Mouse (Mus musculus): Measurements from ENCODE around the gene Snx11. TPM values are rescaled to one million over a fixed set of nuclear protein-coding genes. Genes with fewer than 3 reads are reported as not detected.
"Not testable (repeated sequence)": the region's sequence is repeated elsewhere in the genome, so short reads cannot be mapped to it uniquely, and the experiment has no call there.

Snx11 gene
- polyA plus RNA-seq, 1 experiment from 2014 or later, result 22.1 TPM

DNA sequence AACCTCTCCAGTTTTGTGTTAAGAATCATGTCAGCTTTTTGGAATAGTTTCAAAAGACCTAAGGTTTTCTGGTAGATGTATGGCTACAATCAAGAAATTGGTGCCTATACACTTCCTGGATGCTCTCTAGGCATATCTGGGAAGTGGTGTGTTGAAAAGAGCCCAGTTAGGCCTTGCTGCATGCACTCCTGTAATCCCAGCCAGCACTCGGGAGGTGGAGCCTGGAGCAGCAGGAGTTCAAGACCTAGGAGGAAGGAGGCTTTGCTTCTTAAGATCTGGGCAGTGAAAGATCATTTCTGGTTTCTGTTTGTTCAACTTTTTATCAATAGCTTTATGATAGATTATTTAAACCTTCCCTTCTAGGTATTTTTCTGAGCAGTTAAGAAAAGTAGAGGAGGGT is 13.3 kb upstream of the Snx11 start:
- H3K4me3 ChIP-seq, result peak overlapping the region; percentile 97
- 14% methylated on average over 1 of the region's 1 CpGs for WGBS
- no peak for ATAC-seq (ENCODE audit: insufficient number of reproducible peaks, low FRiP score, low TSS enrichment, low read depth)
- peaks cover 16% of the 10 kb centered on the region for H3K4me1 ChIP-seq
- no peak overlapping the region for H3K9ac ChIP-seq
- H3K27ac ChIP-seq, result no peak overlapping the region
- no peaks in the 10 kb centered on the region for H3K27me3 ChIP-seq
- H3K9me3 ChIP-seq, result no peaks in the 10 kb centered on the region
- 0 out of 2 replicates have a peak, but pooled peaks cover 4% of the 10 kb centered on the region for H3K36me3 ChIP-seq
- H3K4me2 ChIP-seq, result peak overlapping the region; percentile 76

DNA sequence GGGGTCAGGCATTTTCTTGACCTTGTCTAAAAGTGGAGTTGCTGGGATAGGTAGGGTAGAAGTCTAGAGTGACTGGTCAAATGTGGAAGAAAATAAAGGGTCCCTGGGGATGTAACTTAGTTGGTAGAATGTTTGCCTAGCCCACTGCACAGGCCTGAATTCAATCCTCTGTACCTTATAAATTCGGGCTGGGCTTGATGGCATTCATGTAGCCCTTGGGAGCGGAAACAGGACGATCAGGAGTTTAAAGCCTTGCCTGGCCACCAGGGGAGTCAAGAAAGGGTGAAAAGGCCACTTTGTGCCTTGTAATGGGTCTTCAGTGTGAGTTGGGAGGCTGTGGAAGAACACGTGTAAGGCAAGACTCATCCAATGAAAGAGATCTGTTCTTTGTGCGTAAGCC is 12.6 kb upstream of the Snx11 start:
- ATAC-seq (ENCODE audit: insufficient number of reproducible peaks, low FRiP score, low TSS enrichment, low read depth), result no peak
- H3K36me3 ChIP-seq, result no peaks in the 10 kb centered on the region
- H3K27ac ChIP-seq, result peak overlapping the region; percentile 98
- H3K4me1 ChIP-seq, result peaks cover 16% of the 10 kb centered on the region
- no peaks in the 10 kb centered on the region for H3K9me3 ChIP-seq
- peak overlapping the region; percentile 85 for H3K9ac ChIP-seq
- peak overlapping the region; percentile 76 for H3K4me2 ChIP-seq
- 10% methylated on average over 5 of the region's 5 CpGs for WGBS
- peak overlapping the region; percentile 97 for H3K4me3 ChIP-seq
- H3K27me3 ChIP-seq, result no peaks in the 10 kb centered on the region

DNA sequence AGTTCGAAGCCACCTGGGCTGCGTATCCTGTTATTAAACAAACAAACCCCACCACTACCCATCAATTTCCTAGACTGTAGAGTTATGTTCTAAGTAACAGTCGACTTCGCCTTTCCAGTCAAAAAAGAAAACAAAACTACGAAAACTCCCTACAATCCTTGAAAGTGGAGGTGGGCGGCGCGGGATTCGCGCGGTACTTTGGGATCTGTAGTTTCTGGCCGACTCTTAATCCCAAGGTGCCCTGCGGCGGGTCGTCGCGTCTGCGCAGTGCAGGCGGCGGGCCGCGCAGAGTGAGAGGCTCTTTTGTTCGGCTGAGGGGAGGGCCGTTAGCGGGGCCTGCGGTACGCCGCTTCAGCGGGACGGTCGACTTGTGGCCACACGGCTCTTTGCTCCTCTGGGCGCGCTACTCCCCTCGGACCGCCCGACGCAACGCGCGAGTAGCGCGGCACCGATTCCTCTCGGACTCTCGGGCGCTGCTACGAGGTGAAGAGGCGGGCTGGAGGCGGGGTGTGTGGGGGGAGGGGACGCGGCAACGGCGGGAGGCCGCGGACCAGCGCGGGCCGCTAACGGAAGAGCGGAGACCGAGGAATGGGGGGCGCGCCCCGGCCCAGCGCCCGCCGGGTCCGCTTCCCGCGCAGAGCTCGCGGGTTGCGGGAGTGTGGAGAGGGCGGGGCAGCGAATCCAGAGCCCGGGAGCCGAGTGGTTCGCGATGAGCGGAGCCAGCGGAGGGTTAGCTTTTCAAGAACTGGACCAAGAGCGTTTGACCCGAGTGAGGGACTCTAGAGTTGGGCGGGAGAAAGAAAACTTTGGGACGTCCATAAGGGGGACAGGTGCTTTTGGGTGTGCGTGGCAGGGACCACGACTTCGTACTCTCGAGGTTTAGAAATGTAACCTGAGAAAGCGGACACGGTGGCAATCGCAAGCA is 11.8 kb upstream of the Snx11 start, which contains the start of gene Cbx1:
Gene Cbx1, plus strand, starts transcription at position 257 of the 925 bp plus-strand sequence.
- H3K9me3 ChIP-seq, result no peaks in the 10 kb centered on the region
- H3K36me3 ChIP-seq, result no peaks in the 10 kb centered on the region
- H3K9ac ChIP-seq, result peak within 1 kb of the TSS; percentile 85
- H3K27me3 ChIP-seq, result no peaks in the 10 kb centered on the region
- peaks cover 16% of the 10 kb centered on the region for H3K4me1 ChIP-seq
- ATAC-seq (ENCODE audit: insufficient number of reproducible peaks, low FRiP score, low TSS enrichment, low read depth), result peak; percentile 95
- peak within 1 kb of the TSS; percentile 97 for H3K4me3 ChIP-seq
- H3K27ac ChIP-seq, result peak within 1 kb of the TSS; percentile 98
- H3K4me2 ChIP-seq, result peak within 1 kb of the TSS; percentile 76
- WGBS, result under 1% methylated on average over 92 of the region's 93 CpGs

DNA sequence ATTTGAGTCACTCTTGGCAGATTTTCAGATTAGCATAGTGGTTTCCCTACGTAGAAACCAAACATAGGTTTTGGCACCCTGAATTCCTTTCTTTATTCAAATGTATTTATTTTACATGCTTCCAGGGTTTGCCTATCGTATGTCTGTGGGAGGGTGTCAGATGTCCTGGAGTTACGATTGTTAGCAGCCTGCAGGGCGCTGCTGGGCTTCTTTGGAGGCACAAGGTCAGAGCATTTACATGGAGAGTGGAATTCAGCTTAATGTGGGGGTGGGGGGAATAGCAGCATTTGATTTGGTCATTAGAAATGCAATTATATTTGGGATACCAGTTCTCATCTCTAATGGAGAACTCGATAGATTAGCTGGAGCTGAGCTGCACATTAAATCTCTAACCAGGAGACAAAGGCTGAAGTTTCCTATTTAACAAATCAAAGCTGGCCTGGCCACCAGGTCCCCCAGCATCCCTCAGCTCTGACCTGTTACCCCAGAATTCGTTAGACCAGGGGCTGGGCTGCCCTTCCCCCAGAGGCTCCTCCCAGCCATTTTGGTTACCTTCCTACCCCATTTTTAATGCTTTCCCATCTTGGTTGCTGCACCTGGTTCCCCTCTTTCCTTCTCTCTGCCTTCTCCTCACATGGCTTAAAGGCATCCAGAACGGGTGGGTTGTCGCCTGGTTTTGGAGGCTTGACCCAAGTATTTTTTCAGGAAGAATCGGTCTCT is 9.5 kb upstream of the Snx11 start:
- ATAC-seq (ENCODE audit: insufficient number of reproducible peaks, low FRiP score, low TSS enrichment, low read depth), result no peak

DNA sequence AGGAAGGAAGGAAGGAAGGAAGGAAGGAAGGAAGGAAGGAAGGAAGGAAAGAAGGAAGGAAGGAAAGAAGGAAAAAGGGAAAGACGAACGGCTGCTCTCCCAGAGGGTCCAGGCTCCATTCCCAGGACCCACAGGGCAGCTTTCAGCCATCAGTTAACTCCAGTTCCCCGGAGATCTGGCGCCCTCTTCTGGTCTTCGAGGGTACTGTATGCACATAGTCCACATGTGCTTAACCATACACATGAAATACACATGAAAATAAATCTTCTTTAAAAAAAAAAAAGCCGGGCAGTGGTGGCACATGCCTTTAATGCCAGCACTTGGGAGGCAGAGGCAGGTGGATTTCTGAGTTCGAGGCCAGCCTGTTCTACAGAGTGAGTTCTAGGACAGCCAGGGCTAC is 7.5 kb upstream of the Snx11 start:
- not testable (repeated sequence) for H3K27ac ChIP-seq; H3K27me3 ChIP-seq; H3K4me2 ChIP-seq; H3K4me3 ChIP-seq; H3K9ac ChIP-seq; ATAC-seq (ENCODE audit: insufficient number of reproducible peaks, low FRiP score, low TSS enrichment, low read depth); H3K36me3 ChIP-seq; H3K9me3 ChIP-seq; H3K4me1 ChIP-seq
- WGBS, result 12% methylated on average over 7 of the region's 7 CpGs

More for the DNA sequence above, 9.5 kb upstream of the Snx11 start:
- no peaks in the 10 kb centered on the region for H3K27me3 ChIP-seq
- H3K4me1 ChIP-seq, result peaks cover 13% of the 10 kb centered on the region
- no peaks in the 10 kb centered on the region for H3K36me3 ChIP-seq
- no peak overlapping the region for H3K9ac ChIP-seq
- 37% methylated on average over 9 of the region's 9 CpGs for WGBS
- H3K9me3 ChIP-seq, result no peaks in the 10 kb centered on the region
- H3K4me3 ChIP-seq, result no peak overlapping the region
- H3K27ac ChIP-seq, result no peak overlapping the region
- H3K4me2 ChIP-seq, result no peak overlapping the region

DNA sequence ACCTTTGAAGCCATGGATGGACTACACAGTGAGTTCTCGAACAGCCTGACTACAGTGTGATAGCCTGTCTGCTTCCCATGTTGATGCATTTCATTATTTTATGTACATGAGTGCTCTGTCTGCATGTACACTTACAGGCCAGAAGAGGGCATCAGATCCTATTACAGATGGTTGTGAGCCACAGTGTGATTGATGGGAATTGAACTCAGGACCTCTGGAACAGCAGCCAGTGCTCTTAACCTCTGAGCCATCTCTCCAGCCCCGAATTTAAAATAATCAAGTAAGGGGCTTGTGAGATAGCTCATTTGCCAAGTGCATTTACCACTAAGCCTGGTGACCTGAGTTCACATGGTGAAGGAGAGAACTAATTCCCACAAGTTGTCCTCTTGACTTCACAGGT is 4.1 kb upstream of the Snx11 start:
- H3K9me3 ChIP-seq, result no peaks in the 10 kb centered on the region
- H3K4me1 ChIP-seq, result peaks cover 8% of the 10 kb centered on the region
- 87% methylated on average over 2 of the region's 2 CpGs for WGBS
- no peaks in the 10 kb centered on the region for H3K36me3 ChIP-seq
- H3K9ac ChIP-seq, result no peak overlapping the region
- no peak overlapping the region for H3K27ac ChIP-seq
- H3K4me3 ChIP-seq, result no peak overlapping the region
- no peaks in the 10 kb centered on the region for H3K27me3 ChIP-seq
- ATAC-seq (ENCODE audit: insufficient number of reproducible peaks, low FRiP score, low TSS enrichment, low read depth), result no peak
- no peak overlapping the region for H3K4me2 ChIP-seq

DNA sequence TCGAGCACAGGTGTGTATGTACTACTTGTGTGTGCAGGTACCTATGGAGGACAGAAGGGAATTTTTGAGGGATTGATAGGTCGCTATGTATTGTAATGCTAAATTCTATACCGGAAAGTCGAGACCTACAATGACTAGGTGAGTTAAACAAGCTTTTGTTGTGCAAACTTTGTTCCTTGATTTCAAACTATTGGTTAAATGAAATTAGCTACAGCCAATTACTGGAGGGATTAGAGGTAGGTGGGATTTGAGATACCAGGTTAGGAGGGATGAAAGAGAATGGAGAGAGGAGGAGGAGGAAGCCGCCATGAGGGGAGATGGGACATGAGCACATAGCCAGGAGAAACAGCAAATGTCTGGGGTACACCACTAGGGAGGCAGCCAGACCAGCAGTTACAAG is 2.9 kb upstream of the Snx11 start:
- Histone ChIP-seq H3K27ac (no peak overlapping the region), H3K4me2 (no peak overlapping the region), H3K9ac (no peak overlapping the region), H3K36me3 (no peaks in the 10 kb centered on the region), H3K4me1 (peaks cover 11% of the 10 kb centered on the region), H3K4me3 (no peak overlapping the region), H3K27me3 (no peaks in the 10 kb centered on the region), H3K9me3 (no peaks in the 10 kb centered on the region)
- WGBS, result 67% methylated on average over 5 of the region's 5 CpGs
- no peak for ATAC-seq (ENCODE audit: insufficient number of reproducible peaks, low FRiP score, low TSS enrichment, low read depth)

DNA sequence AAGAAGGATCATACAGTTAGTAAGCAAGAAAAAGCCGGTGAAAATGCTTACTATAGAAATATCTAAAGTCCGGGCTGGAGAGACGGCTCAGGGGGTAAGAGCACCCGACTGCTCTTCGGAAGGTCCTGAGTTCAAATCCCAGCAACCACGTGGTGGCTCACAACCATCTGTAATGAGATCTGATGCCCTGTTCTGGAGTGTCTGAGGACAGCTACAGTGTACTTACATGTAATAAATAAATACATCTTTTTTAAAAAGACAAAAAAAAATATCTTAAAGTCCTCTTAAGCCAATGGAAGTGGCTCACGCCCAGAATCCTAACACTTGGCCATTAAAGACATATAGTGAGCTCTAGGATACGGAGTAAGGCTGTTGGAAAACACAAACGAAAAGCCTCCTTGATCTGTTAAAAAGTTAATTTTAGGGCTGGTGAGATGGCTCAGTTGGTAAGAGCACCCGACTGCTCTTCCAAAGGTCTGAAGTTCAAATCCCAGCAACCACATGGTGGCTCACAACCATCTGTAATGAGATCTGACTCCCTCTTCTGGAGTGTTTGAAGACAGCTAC is 785 bp upstream of the Snx11 start:
- not testable (repeated sequence) for ATAC-seq (ENCODE audit: insufficient number of reproducible peaks, low FRiP score, low TSS enrichment, low read depth); H3K9ac ChIP-seq; H3K27me3 ChIP-seq; H3K9me3 ChIP-seq; H3K36me3 ChIP-seq
- peak overlapping the region; percentile 84 for H3K4me2 ChIP-seq
- peaks cover 11% of the 10 kb centered on the region for H3K4me1 ChIP-seq
- WGBS, result 70% methylated on average over 10 of the region's 10 CpGs
- H3K27ac ChIP-seq, result peak overlapping the region; percentile 43
- H3K4me3 ChIP-seq, result peak overlapping the region; percentile 64

DNA sequence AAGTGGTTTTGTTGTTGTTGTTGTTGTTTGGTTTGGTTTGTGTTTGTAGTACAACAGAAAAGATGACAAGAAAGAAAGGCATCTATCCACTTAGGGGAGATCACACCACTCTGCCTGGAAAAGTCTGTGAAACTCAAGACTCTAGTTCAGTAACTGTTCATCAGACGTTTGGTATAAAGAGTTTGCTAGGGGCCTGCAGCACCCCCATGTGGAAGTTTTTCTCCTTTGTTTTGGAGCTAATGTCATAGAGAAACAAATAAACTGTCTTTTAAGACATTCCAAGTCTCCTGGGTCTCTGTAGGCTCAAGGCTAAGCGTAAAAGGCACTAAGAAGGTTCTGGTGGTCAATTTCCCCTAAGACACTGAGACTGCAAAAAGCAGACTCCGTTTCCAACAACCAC is 1.3 kb downstream of the Snx11 start:
- no peak for ATAC-seq (ENCODE audit: insufficient number of reproducible peaks, low FRiP score, low TSS enrichment, low read depth)
- 25% methylated on average over 3 of the region's 3 CpGs for WGBS
- H3K4me1 ChIP-seq, result peaks cover 11% of the 10 kb centered on the region
- H3K9ac ChIP-seq, result no peak overlapping the region
- peak overlapping the region; percentile 84; the same call in 1 of the 2 replicates for H3K4me2 ChIP-seq
- peaks cover 29% of the 10 kb centered on the region for H3K36me3 ChIP-seq
- no peaks in the 10 kb centered on the region for H3K27me3 ChIP-seq
- no peaks in the 10 kb centered on the region for H3K9me3 ChIP-seq
- peak overlapping the region; percentile 64; the same call in 1 of the 2 replicates for H3K4me3 ChIP-seq
- H3K27ac ChIP-seq, result no peak overlapping the region; the same call in 1 of the 2 replicates

DNA sequence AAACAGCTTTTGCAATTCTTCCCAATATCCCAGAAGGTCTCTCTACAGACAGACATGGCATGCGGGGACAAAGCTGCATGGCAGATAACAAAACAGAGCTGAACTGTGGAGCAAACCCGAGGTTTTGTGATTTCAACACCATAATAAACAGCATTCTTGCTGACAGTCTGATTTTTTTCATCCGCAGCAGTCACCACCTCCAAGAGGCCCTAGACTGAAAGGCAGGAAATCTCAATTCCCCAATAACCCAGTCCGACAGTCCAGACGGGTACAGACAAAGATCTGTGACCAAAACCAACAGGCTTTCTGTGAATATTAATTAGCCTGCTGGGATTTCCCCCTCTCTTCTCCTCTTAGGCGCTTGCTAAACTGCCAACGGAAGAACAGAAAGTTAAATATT is 1.7 kb downstream of the Snx11 start:
- Histone ChIP-seq H3K9ac (no peak overlapping the region), H3K9me3 (no peaks in the 10 kb centered on the region), H3K27ac (no peak overlapping the region), H3K4me2 (no peak overlapping the region), H3K36me3 (peaks cover 33% of the 10 kb centered on the region), H3K4me1 (peaks cover 11% of the 10 kb centered on the region), H3K4me3 (no peak overlapping the region), H3K27me3 (no peaks in the 10 kb centered on the region)
- no peak for ATAC-seq (ENCODE audit: insufficient number of reproducible peaks, low FRiP score, low TSS enrichment, low read depth)
- 58% methylated on average over 7 of the region's 7 CpGs for WGBS

DNA sequence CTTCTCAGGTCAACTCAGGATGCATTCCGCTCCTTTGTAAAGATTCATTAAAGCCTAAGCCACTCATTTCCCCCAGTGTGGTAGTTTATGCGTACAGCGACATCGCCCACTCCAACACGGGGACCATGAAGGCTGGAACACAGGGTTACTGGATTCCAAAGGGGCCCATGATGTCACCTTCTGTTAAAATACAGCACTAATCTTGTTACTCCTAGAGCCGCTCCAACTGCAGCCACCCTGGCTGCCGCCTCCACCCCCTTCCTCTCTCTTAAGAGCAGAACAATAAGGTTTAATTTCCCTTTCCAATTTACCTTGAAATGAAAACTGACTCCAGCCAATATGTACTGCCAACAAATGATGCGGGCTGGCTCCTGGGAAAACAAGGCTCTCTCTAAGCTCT is 2.3 kb downstream of the Snx11 start:
- H3K9me3 ChIP-seq, result no peaks in the 10 kb centered on the region
- H3K36me3 ChIP-seq, result peaks cover 39% of the 10 kb centered on the region
- ATAC-seq (ENCODE audit: insufficient number of reproducible peaks, low FRiP score, low TSS enrichment, low read depth), result no peak
- peaks cover 11% of the 10 kb centered on the region for H3K4me1 ChIP-seq
- H3K4me2 ChIP-seq, result no peak overlapping the region
- H3K27me3 ChIP-seq, result no peaks in the 10 kb centered on the region
- H3K27ac ChIP-seq, result no peak overlapping the region
- no peak overlapping the region for H3K4me3 ChIP-seq
- WGBS, result 69% methylated on average over 8 of the region's 8 CpGs
- H3K9ac ChIP-seq, result no peak overlapping the region

DNA sequence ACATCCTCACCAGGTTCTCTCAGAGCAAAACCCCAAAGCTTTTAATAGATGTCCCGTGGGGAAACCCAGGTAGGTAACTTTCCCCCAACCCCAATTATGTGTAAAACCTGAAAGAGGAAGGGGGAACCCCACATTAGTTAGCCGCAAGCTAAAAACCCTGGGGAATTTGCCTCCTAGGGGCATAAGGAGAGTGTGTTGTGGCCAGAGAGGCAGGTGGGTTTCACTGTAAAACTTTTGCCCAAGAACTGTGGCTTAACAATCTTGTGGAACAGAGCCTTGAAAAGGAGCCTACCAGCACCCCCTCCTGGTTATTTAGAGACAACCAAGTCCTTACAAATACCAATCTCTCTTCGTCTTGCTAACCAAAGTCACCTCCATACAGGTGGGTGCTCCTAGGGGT is 2.8 kb downstream of the Snx11 start:
- peaks cover 44% of the 10 kb centered on the region for H3K36me3 ChIP-seq
- H3K9ac ChIP-seq, result no peak overlapping the region
- 81% methylated on average over 3 of the region's 3 CpGs for WGBS
- H3K4me2 ChIP-seq, result no peak overlapping the region
- no peaks in the 10 kb centered on the region for H3K9me3 ChIP-seq
- H3K4me3 ChIP-seq, result no peak overlapping the region
- no peaks in the 10 kb centered on the region for H3K27me3 ChIP-seq
- no peak for ATAC-seq (ENCODE audit: insufficient number of reproducible peaks, low FRiP score, low TSS enrichment, low read depth)
- peaks cover 11% of the 10 kb centered on the region for H3K4me1 ChIP-seq
- no peak overlapping the region for H3K27ac ChIP-seq
